Mouse (Mus musculus): Measurements from ENCODE around the gene Dysf.

GRCm38 (mm10) chr6:84173626-84174025, 165.2 kb downstream of the Dysf start:
- TF ChIP-seq USF1 (IDR thresholded peaks at IDR 0.05; ENCODE audit: low read depth, low read length), result no peak
- no peak for TF ChIP-seq ZC3H11A (IDR thresholded peaks at IDR 0.05; ENCODE audit: low read depth, low read length)
- no peak for TF ChIP-seq POLR2A (IDR thresholded peaks at IDR 0.05; ENCODE audit: control insufficient read depth in 1 of 2, insufficient read depth in 1 of 2, low read depth in 1 of 2, low read length in 2 of 2, poor library complexity in 1 of 2)
- no peak for TF ChIP-seq MAZ (IDR thresholded peaks at IDR 0.05; ENCODE audit: low read depth, low read length)
